Mouse (Mus musculus) heart, adult 2 months (tissue): ENCODE measurements around the gene Mrpl14.

ENCODE experiments used
- CTCF ChIP-seq: fragments of 200-600 bp; IDR thresholded peaks from 2 replicates; pipeline ENCODE4 v1.8.1; 2022; ENCODE audit warnings: antibody characterized with exemption, mild to moderate bottlenecking, moderate library complexity
- POLR2A ChIP-seq: fragments of 200-500 bp; IDR thresholded peaks from 2 replicates; pipeline ENCODE4 v1.6.1; 2011; ENCODE audit warnings: mild to moderate bottlenecking, low read depth, low read length, control low read depth; ENCODE audit not compliant: insufficient read depth

- TF ChIP-seq POLR2A (no peak), CTCF (peak; percentile 83)
These were observed 8.0 kb upstream of the Mrpl14 start for GRCm38 (mm10) chr17:45678106-45678505.
